Mouse (Mus musculus): ENCODE results near the gene H2-Aa. TPM values are rescaled to one million over a fixed set of nuclear protein-coding genes. Genes with fewer than 3 reads are reported as not detected.

Gene H2-Aa
- polyA plus RNA-seq (2014; fragmentation: Illumina TruSeq; extraction: RNeasy Lipid Tissue Mini Kit (QIAGEN cat#74804)): 106 TPM

GRCm38 (mm10) chr17:34287648-34288047 is at the start of gene H2-Aa:
H2-Aa (minus strand) TSS chr17:34287823.

GRCm38 (mm10) chr17:34325436-34325835 is 37.8 kb upstream of the H2-Aa start, which contains the start of gene H2-Eb2:
H2-Eb2 (plus strand) TSS chr17:34325665.

GRCm38 (mm10) chr17:34305380-34306030 is 17.9 kb upstream of the H2-Aa start, which contains the start of gene H2-Eb1:
H2-Eb1 (plus strand) TSS chr17:34305867.

GRCm38 (mm10) chr17:34257594-34258375 is 29.8 kb downstream of the H2-Aa start, which contains the start of gene H2-Ab1:
H2-Ab1 (plus strand) TSS chr17:34257689.

GRCm38 (mm10) chr17:34238706-34239105 is 48.9 kb downstream of the H2-Aa start, which contains the start of gene H2-Ob:
H2-Ob (plus strand) TSS chr17:34238903.

Other genes starting within 250 kb of the H2-Aa start
- gene Col11a2, start 248.4 kb downstream of the H2-Aa start, polyA plus RNA-seq (2014; fragmentation: Illumina TruSeq; extraction: RNeasy Lipid Tissue Mini Kit (QIAGEN cat#74804)): not detected
- gene H2-Oa, start 195.5 kb downstream of the H2-Aa start, polyA plus RNA-seq (2014; fragmentation: Illumina TruSeq; extraction: RNeasy Lipid Tissue Mini Kit (QIAGEN cat#74804)): not detected
- gene H2-DMa, start 168.3 kb downstream of the H2-Aa start, polyA plus RNA-seq (2014; fragmentation: Illumina TruSeq; extraction: RNeasy Lipid Tissue Mini Kit (QIAGEN cat#74804)): not detected
- gene Brd2, start 165.2 kb downstream of the H2-Aa start, polyA plus RNA-seq (2014; fragmentation: Illumina TruSeq; extraction: RNeasy Lipid Tissue Mini Kit (QIAGEN cat#74804)): 266 TPM
- 1.1 TPM for gene H2-DMb2, start 144.5 kb downstream of the H2-Aa start, polyA plus RNA-seq (2014; fragmentation: Illumina TruSeq; extraction: RNeasy Lipid Tissue Mini Kit (QIAGEN cat#74804))
- gene H2-DMb1, start 134.8 kb downstream of the H2-Aa start, polyA plus RNA-seq (2014; fragmentation: Illumina TruSeq; extraction: RNeasy Lipid Tissue Mini Kit (QIAGEN cat#74804)): 5.0 TPM
- gene Tap1, start 100.3 kb downstream of the H2-Aa start, polyA plus RNA-seq (2014; fragmentation: Illumina TruSeq; extraction: RNeasy Lipid Tissue Mini Kit (QIAGEN cat#74804)): 2.4 TPM
- gene Psmb9, start 100.1 kb downstream of the H2-Aa start, polyA plus RNA-seq (2014; fragmentation: Illumina TruSeq; extraction: RNeasy Lipid Tissue Mini Kit (QIAGEN cat#74804)): 2.2 TPM
- 0.83 TPM for gene Psmb8, start 90.1 kb downstream of the H2-Aa start, polyA plus RNA-seq (2014; fragmentation: Illumina TruSeq; extraction: RNeasy Lipid Tissue Mini Kit (QIAGEN cat#74804))
- gene Tap2, start 84.3 kb downstream of the H2-Aa start, polyA plus RNA-seq (2014; fragmentation: Illumina TruSeq; extraction: RNeasy Lipid Tissue Mini Kit (QIAGEN cat#74804)): not detected
- gene H2-Ob, start 48.9 kb downstream of the H2-Aa start, polyA plus RNA-seq (2014; fragmentation: Illumina TruSeq; extraction: RNeasy Lipid Tissue Mini Kit (QIAGEN cat#74804)): 3.7 TPM
- 33.0 TPM for gene H2-Ab1, start 30.1 kb downstream of the H2-Aa start, polyA plus RNA-seq (2014; fragmentation: Illumina TruSeq; extraction: RNeasy Lipid Tissue Mini Kit (QIAGEN cat#74804))
- gene H2-Eb1, start 18.0 kb upstream of the H2-Aa start, polyA plus RNA-seq (2014; fragmentation: Illumina TruSeq; extraction: RNeasy Lipid Tissue Mini Kit (QIAGEN cat#74804)): 4.0 TPM
- 0.17 TPM for gene H2-Eb2, start 37.8 kb upstream of the H2-Aa start, polyA plus RNA-seq (2014; fragmentation: Illumina TruSeq; extraction: RNeasy Lipid Tissue Mini Kit (QIAGEN cat#74804))
- 0.97 TPM for gene Btnl2, start 67.0 kb upstream of the H2-Aa start, polyA plus RNA-seq (2014; fragmentation: Illumina TruSeq; extraction: RNeasy Lipid Tissue Mini Kit (QIAGEN cat#74804))
- 0.20 TPM for gene Btnl1, start 89.3 kb upstream of the H2-Aa start, polyA plus RNA-seq (2014; fragmentation: Illumina TruSeq; extraction: RNeasy Lipid Tissue Mini Kit (QIAGEN cat#74804))
- 1.8 TPM for gene BC051142, start 111.0 kb upstream of the H2-Aa start, polyA plus RNA-seq (2014; fragmentation: Illumina TruSeq; extraction: RNeasy Lipid Tissue Mini Kit (QIAGEN cat#74804))
- gene Btnl4, start 189.5 kb upstream of the H2-Aa start, polyA plus RNA-seq (2014; fragmentation: Illumina TruSeq; extraction: RNeasy Lipid Tissue Mini Kit (QIAGEN cat#74804)): not detected
- gene Btnl6, start 229.5 kb upstream of the H2-Aa start, polyA plus RNA-seq (2014; fragmentation: Illumina TruSeq; extraction: RNeasy Lipid Tissue Mini Kit (QIAGEN cat#74804)): not detected

Measured in ovary, adult 10 weeks (tissue).